Mouse (Mus musculus) heart, embryonic 10.5 days (tissue): ENCODE measurements around the gene Nr4a3. TPM values are rescaled to one million over a fixed set of nuclear protein-coding genes. Genes with fewer than 3 reads are reported as not detected.

Experiments
- DNase-seq: peaks from one replicate; pipeline ENCODE4 v3.0.0-alpha.2; 2017; ENCODE audit warnings: low spot score
- H3K27ac ChIP-seq: fragments of 300-500 bp; sonication (generic); 2 replicates; pipeline ENCODE4 v1.5.1; 2016; ENCODE audit warnings: mild to moderate bottlenecking
- H3K27me3 ChIP-seq: fragments of 300-500 bp; sonication (generic); 2 replicates; pipeline ENCODE4 v1.6.1; 2016; ENCODE audit warnings: mild to moderate bottlenecking; ENCODE audit not compliant: poor library complexity, insufficient read depth, severe bottlenecking
- H3K36me3 ChIP-seq: fragments of 300-500 bp; sonication (generic); 2 replicates; pipeline ENCODE4 v1.6.1; 2016; ENCODE audit warnings: mild to moderate bottlenecking, moderate library complexity
- H3K4me1 ChIP-seq: fragments of 300-500 bp; sonication (generic); 2 replicates; pipeline ENCODE4 v1.6.1; 2016; ENCODE audit warnings: mild to moderate bottlenecking
- H3K4me3 ChIP-seq: fragments of 300-500 bp; sonication (generic); 2 replicates; pipeline ENCODE4 v1.5.1; 2016; ENCODE audit warnings: mild to moderate bottlenecking, moderate library complexity
- H3K9me3 ChIP-seq: fragments of 300-500 bp; sonication (generic); 2 replicates; pipeline ENCODE4 v1.6.1; 2016; ENCODE audit warnings: mild to moderate bottlenecking, moderate library complexity
- WGBS: fragments of 180-500 bp; shearing (Covaris S2); methylation state at CpG from one replicate; pipeline ENCODE4 v1.1.7; 2016; 5-methylcytosine and 5-hydroxymethylcytosine counted together
- polyA plus RNA-seq: library from polyadenylated mRNA; unstranded; fragments of >200 nt; fragmentation: Nextera tagmentation; extraction: Ambion mirVana; gene quantifications from 2 replicates; pipeline ENCODE4 v1.2.1, GENCODE M21; 2016

The Nr4a3 gene
- polyA plus RNA-seq: 0.09 and 0.12 TPM in 2 replicates

DNA sequence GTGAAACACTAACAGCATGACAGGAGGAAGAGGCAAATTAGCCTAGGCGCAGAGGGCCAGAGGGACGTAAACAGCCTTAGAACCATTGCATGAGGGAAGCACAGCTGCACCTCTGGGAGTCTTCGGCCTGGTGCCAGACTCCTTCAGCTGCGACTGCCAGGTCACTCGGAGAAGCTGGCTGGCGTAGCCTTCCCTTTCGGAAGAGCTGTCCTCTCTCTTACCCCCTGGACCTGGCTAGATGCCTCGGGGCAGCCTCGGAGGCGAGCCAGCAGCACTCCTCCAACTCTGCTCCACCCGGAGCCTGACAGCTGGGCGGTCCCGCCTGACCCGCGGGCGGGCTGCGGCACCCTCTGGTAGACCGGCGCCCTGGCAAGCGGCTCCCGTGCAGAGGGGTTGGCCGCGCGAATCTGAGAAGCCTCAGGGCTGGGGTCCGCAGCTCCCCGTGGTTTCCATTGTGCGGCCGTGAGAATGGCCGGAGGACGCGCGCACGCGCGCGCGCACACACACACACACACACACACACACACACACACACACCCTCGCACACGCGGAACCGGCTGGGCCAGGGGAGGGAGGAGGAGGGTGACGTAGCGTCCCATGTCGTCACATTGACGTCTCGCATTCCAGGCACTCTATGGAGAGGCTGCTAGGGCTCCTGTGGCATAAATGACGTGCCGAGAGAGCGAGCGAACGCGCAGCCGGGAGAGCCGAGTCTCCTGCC is at the start of gene Nr4a3:
Gene Nr4a3 (plus strand): TSS at position 663 of the 721 bp plus-strand sequence.
- H3K4me1 ChIP-seq: peaks cover 43% of the 10 kb centered on the region

DNA sequence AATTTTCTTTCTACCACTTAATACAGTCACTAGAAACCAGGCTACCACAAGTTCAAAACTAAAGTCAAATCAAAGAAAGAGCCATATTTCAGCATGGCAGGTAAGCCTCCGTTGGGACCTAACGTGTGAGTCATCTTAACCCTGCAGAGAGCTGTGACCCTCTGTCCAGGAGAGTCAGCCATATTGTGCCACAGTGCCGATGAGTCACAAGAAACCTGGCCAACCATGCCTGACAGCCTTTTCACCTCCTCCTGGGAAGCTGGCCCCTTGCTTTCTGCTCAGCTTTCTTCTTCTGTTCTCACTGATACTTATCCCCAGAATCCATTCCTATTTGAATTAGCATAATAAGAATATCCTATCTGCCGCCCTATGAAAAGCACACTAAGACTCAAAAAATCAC is 42.0 kb upstream of the Nr4a3 start:
- Histone ChIP-seq H3K27me3 (no peaks in the 10 kb centered on the region), H3K4me3 (no peak overlapping the region), H3K4me1 (no peaks in the 10 kb centered on the region), H3K36me3 (no peaks in the 10 kb centered on the region), H3K27ac (no peak overlapping the region), H3K9me3 (no peaks in the 10 kb centered on the region)
- 84% methylated on average over 4 of the region's 4 CpGs for WGBS
- no peak for DNase-seq

More for the DNA sequence above, at the start of gene Nr4a3:
- peak within 1 kb of the TSS; percentile 85 for H3K4me3 ChIP-seq
- H3K27me3 ChIP-seq: peaks cover 30% of the 10 kb centered on the region
- H3K36me3 ChIP-seq: no peaks in the 10 kb centered on the region
- H3K27ac ChIP-seq: peak within 1 kb of the TSS; percentile 97
- peak; percentile 95 for DNase-seq
- WGBS: under 1% methylated on average over 53 of the region's 54 CpGs
- H3K9me3 ChIP-seq: no peaks in the 10 kb centered on the region

DNA sequence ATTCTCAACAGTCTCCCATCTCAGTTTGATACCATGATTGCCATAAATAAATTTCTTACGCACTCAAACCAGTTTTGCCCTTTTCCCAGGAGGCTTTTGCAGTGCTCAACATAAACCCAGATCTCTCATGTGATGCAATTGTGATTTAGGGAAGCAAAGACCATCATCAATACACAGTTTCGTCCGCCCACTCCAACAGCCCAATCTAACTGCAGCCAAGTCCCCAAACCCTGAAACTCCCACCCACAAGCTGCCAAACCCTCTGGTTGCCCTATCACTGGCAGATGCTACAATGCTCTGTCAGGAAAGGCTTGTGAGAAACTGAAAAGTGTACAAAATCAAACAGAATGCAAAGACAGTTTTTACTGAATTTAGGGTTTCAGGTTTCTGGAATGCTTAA is 41.5 kb upstream of the Nr4a3 start:
- Histone ChIP-seq H3K36me3 (no peaks in the 10 kb centered on the region), H3K9me3 (no peaks in the 10 kb centered on the region), H3K27me3 (no peaks in the 10 kb centered on the region), H3K4me1 (no peaks in the 10 kb centered on the region), H3K27ac (no peak overlapping the region), H3K4me3 (no peak overlapping the region)
- DNase-seq: no peak
- 82% methylated on average over 3 of the region's 3 CpGs for WGBS

DNA sequence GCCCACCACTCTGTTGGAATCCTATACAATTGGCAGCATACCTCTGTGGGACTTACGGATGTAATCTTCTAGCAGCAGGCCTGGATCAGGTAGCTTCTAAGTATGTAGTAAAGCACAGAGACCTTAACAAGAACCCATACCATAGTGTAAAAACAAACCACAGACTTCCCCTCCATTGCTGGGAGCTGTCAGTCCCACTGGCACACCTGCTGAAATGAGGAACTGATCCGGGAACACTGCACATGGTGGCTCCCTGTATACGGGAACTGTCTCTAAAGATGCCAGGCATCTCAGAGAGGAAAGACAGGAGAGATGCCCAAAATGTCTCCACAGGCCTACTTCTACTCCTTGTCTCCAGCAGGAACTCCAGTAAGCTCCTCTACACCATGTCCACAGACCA is 38.6 kb upstream of the Nr4a3 start:
- Histone ChIP-seq H3K36me3 (no peaks in the 10 kb centered on the region), H3K27me3 (no peaks in the 10 kb centered on the region), H3K27ac (no peak overlapping the region), H3K9me3 (no peaks in the 10 kb centered on the region), H3K4me1 (no peaks in the 10 kb centered on the region), H3K4me3 (no peak overlapping the region)
- DNase-seq: no peak
- 75% methylated on average over 3 of the region's 3 CpGs for WGBS

DNA sequence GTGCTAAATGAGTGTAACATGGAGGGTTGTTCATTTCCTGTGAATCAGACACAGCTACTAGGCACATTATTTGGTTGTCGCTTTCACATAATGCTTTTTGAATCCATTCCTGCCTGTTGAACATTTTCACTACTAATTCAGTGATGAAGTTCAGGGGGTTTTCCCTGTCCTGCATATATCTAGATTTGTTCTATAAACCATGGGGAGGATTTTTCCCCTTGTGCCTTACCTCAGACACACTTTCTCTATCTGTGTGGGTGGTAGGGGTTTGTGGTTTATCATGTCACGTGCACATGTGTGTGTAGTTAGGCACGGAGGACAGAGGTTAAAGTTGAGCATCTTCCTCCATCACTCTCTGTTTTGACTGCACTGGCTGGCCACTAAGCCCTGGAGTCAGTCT is 32.7 kb upstream of the Nr4a3 start:
- no peaks in the 10 kb centered on the region for H3K9me3 ChIP-seq
- H3K4me3 ChIP-seq: no peak overlapping the region
- H3K27ac ChIP-seq: no peak overlapping the region
- no peaks in the 10 kb centered on the region for H3K27me3 ChIP-seq
- 81% methylated on average over 3 of the region's 3 CpGs for WGBS
- H3K4me1 ChIP-seq: no peaks in the 10 kb centered on the region
- DNase-seq: no peak
- no peaks in the 10 kb centered on the region for H3K36me3 ChIP-seq

DNA sequence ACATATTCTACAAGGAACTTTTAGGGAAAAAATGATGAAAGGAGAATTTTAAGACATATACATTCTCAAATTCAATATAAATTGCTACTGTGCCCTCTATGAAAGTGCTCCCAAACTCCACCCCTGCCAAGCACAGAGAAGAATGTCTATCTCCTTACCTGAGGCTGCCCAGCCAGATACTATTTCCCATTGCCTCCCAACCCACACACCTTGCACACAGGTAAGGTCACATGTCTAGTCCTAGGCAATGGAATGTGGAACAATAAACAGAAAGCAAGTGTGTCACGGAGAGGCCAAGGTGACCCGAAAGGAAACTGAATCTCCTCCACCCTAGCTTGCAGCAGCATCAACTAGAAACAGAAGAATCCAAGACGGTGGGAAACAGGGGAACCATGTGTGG is 22.0 kb upstream of the Nr4a3 start:
- WGBS: 78% methylated on average over 3 of the region's 3 CpGs
- Histone ChIP-seq H3K36me3 (peaks cover 2% of the 10 kb centered on the region; the same call in 1 of the 2 replicates), H3K27me3 (no peaks in the 10 kb centered on the region), H3K9me3 (no peaks in the 10 kb centered on the region), H3K27ac (no peak overlapping the region), H3K4me3 (no peak overlapping the region), H3K4me1 (no peaks in the 10 kb centered on the region)
- no peak for DNase-seq

DNA sequence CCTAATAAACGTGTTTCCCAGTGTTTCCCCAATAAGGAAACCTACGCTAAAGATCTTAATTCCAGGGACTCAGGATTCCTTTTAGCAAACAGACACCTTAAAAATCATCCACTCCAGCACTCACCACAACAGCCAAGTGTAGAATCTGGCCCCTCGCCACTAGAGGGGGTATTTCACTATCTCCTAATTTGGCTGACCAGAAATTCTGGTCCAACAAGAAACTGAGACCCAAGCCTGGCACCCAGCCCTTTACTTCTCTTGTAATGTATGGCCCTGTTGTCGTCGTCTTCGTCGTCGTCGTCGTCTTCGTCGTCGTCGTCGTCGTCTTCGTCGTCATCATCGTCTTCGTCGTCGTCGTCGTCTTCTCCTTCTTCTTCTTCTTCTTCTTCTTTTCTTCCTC is 15.3 kb upstream of the Nr4a3 start:
- H3K36me3 ChIP-seq: peaks cover 2% of the 10 kb centered on the region; the same call in 1 of the 2 replicates
- no peak overlapping the region for H3K27ac ChIP-seq
- DNase-seq: no peak
- no peaks in the 10 kb centered on the region for H3K4me1 ChIP-seq
- H3K4me3 ChIP-seq: no peak overlapping the region
- WGBS: 69% methylated on average over 24 of the region's 24 CpGs
- no peaks in the 10 kb centered on the region for H3K27me3 ChIP-seq
- H3K9me3 ChIP-seq: no peaks in the 10 kb centered on the region

DNA sequence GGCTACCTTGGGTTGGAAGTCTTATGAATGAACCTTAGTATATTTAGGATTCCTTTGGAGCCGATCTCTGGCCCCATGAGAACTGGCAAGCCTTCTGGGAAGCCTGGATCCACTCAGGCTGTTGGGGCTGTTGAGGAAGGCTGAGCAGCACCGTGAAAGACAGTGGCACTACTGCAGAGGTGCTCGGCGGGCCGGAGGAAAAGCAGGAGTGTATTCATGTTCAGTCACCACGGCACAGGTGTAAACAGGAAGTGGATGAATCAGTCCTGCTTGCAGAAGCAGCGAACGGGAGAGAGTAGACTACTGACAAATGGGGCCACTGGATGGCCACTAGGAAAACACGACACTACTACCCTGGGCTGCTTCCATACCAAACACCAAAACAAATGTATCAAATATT is 10.7 kb upstream of the Nr4a3 start:
- WGBS: 73% methylated on average over 9 of the region's 9 CpGs
- no peak overlapping the region for H3K27ac ChIP-seq
- H3K27me3 ChIP-seq: no peaks in the 10 kb centered on the region
- H3K9me3 ChIP-seq: no peaks in the 10 kb centered on the region
- no peak overlapping the region for H3K4me3 ChIP-seq
- DNase-seq: no peak
- H3K36me3 ChIP-seq: no peaks in the 10 kb centered on the region
- H3K4me1 ChIP-seq: no peaks in the 10 kb centered on the region

DNA sequence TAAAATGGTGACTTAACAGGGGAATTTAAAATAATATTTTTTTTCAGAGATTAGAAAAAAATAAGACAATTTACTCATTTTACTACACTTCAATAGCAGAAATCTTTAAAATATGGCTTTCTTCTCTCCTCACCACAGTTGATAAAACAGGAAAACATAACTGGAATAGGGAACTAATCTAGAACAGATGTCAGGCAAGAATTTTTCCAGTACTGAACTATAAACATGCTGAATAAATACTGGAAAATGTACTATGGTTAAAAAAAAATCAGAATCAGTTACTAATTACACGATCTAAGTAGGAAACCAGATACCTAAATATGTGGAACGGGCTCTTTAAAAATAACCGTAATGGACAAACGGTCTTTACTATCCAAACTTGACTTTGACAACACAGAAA is 7.3 kb upstream of the Nr4a3 start:
- WGBS: 83% methylated on average over 4 of the region's 4 CpGs

DNA sequence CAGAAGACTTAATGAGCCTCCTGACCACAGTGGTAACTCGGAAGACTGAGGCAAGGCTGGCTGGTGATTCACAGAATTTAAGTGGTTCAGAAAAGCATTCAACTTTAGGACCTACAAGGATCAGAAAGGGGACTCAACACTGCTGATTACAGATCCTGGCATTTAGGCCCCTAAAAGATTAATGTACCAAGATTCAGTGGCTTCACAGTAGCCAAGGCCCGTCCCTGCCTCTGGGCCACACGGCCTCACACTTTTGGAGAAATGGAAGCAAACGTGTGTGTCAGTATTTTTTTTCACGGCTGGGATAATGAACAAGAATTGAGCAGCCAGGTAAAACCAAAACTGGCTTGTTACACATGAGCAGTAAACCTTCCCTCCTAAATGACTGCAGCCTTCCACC is 6.1 kb upstream of the Nr4a3 start:
- Histone ChIP-seq H3K27me3 (no peaks in the 10 kb centered on the region), H3K36me3 (no peaks in the 10 kb centered on the region), H3K4me3 (no peak overlapping the region), H3K4me1 (peaks cover 6% of the 10 kb centered on the region; the same call in 1 of the 2 replicates), H3K9me3 (no peaks in the 10 kb centered on the region), H3K27ac (no peak overlapping the region)
- 83% methylated on average over 5 of the region's 5 CpGs for WGBS
- no peak for DNase-seq

More for the DNA sequence above, 7.3 kb upstream of the Nr4a3 start:
- DNase-seq: no peak
- no peak overlapping the region for H3K27ac ChIP-seq
- no peaks in the 10 kb centered on the region for H3K36me3 ChIP-seq
- no peaks in the 10 kb centered on the region for H3K9me3 ChIP-seq
- no peak overlapping the region for H3K4me3 ChIP-seq
- no peaks in the 10 kb centered on the region for H3K27me3 ChIP-seq
- peaks cover 6% of the 10 kb centered on the region; the same call in 1 of the 2 replicates for H3K4me1 ChIP-seq

DNA sequence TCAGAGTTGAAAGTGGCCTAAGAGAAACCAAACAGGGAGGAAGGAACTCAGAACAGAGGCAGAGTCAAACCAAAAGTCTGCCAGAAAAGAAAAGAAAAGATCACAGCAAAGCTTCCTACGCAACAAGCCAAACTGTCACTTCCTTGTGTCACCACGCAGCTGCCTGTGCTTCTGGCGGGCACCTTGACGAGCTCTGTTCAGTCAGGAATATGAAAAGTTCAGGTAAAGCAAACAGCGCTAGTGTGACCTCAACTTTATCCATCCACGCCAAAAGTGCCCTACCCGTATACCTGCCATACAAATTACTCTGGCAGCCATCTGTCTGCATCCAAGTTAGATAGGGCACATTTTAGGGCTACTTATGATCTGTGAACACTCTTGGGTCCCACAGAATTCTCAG is 5.2 kb upstream of the Nr4a3 start:
- H3K27me3 ChIP-seq: no peaks in the 10 kb centered on the region
- H3K27ac ChIP-seq: no peak overlapping the region
- DNase-seq: no peak
- H3K9me3 ChIP-seq: no peaks in the 10 kb centered on the region
- H3K36me3 ChIP-seq: no peaks in the 10 kb centered on the region
- no peak overlapping the region for H3K4me3 ChIP-seq
- 74% methylated on average over 7 of the region's 7 CpGs for WGBS
- H3K4me1 ChIP-seq: peaks cover 11% of the 10 kb centered on the region

DNA sequence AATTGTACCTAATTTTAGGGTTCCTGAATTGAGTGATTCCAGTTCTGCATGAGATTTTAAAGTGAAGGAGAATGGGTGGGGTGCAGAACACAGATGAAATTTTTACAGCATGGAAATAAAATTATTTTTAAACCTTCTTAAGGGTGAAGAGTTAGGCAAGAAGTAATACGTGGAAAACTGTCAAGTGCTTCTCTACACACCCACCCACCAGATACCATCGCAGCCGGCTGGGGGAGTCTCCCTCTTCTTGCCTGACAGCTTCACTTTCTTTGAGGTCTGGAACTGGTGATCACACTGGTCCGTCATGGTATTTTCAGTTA is 2.5 kb upstream of the Nr4a3 start:
- peak overlapping the region; percentile 97 for H3K27ac ChIP-seq
- WGBS: 0% methylated on average over 4 of the region's 4 CpGs
- peaks cover 8% of the 10 kb centered on the region for H3K27me3 ChIP-seq
- H3K4me3 ChIP-seq: peak overlapping the region; percentile 85
- H3K9me3 ChIP-seq: no peaks in the 10 kb centered on the region
- H3K4me1 ChIP-seq: peaks cover 28% of the 10 kb centered on the region
- H3K36me3 ChIP-seq: no peaks in the 10 kb centered on the region
- no peak for DNase-seq

DNA sequence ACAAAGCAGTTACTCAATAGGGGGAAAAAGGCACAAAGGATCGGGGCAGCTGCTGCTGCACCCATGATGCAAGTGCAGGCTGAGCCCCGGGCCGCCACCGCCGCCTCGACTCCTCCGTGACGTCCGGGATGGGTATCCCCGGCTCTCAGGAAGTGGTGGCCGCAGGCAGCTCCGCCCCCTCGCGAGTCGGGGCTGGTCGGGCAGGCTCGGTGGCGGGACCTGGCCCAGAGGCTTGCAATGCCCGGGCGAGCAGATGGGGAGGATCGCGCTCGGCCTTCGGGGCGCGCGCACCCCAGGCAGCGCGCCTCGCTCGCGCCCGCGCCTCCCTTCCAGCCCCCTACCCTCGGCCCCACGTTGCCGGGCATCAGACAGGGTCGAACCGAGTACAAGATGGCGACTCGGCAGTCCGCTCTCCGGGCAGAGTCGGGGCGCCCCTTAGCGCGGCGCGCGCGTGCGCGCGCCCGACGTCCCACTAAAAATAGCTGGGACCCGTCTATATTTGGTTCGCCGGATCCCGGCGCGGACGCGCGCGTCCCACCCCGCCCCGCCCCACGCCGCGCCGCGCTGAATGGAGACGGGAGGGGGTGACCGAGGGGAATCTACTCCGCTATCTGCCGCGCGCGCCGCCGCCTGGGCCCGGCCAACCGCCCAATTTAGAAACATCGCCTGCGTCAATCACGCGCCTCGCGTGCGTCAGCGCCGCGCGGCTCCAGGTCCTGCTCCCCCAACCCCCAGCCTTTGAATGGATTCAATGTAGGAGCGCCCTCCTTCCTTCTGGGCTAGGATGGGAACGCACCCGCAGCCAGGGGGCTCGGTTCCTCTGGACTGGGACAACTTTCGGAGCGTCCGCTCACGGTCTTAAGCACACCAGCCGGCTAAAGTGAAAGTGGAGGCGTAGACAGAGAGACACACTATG is 1.9 kb upstream of the Nr4a3 start:
- H3K36me3 ChIP-seq: no peaks in the 10 kb centered on the region
- H3K27me3 ChIP-seq: peaks cover 14% of the 10 kb centered on the region
- WGBS: under 1% methylated on average over 99 of the region's 105 CpGs
- no peaks in the 10 kb centered on the region for H3K9me3 ChIP-seq
- H3K27ac ChIP-seq: peak overlapping the region; percentile 97
- peak overlapping the region; percentile 85 for H3K4me3 ChIP-seq
- H3K4me1 ChIP-seq: peaks cover 34% of the 10 kb centered on the region
- peak; percentile 97 for DNase-seq
